Mouse (Mus musculus) forebrain, embryonic 13.5 days (tissue): ENCODE data around the gene Lpin2. TPM values are rescaled to one million over a fixed set of nuclear protein-coding genes. Genes with fewer than 3 reads are reported as not detected.
A peak's percentile ranks its signal among the peaks of the same experiment; 100 is the strongest.

Source experiments
- ATAC-seq: fragments of 200-750 bp; cut with Nextera tagmentation; 2 replicates; pipeline ENCODE4 v1.8.0; 2017
- H3K27ac ChIP-seq: fragments of 300-500 bp; sonication (generic); 2 replicates; pipeline ENCODE4 v1.5.1; 2015; ENCODE audit warnings: inconsistent platforms, mild to moderate bottlenecking, moderate library complexity
- H3K27me3 ChIP-seq: fragments of 300-500 bp; sonication (generic); 2 replicates; pipeline ENCODE4 v1.6.1; 2015; ENCODE audit warnings: mild to moderate bottlenecking, inconsistent platforms
- H3K36me3 ChIP-seq: fragments of 300-500 bp; sonication (generic); 2 replicates; pipeline ENCODE4 v1.6.1; 2015; ENCODE audit warnings: mild to moderate bottlenecking, inconsistent platforms; ENCODE audit not compliant: poor library complexity, severe bottlenecking
- H3K4me1 ChIP-seq: fragments of 300-500 bp; sonication (generic); 2 replicates; pipeline ENCODE4 v1.6.1; 2015; ENCODE audit warnings: inconsistent platforms
- H3K4me2 ChIP-seq: fragments of 300-500 bp; sonication (generic); 2 replicates; pipeline ENCODE4 v1.6.1; 2015; ENCODE audit warnings: inconsistent platforms, mild to moderate bottlenecking, moderate library complexity
- H3K4me3 ChIP-seq: fragments of 300-500 bp; sonication (generic); 2 replicates; pipeline ENCODE4 v1.5.1; 2015; ENCODE audit warnings: mild to moderate bottlenecking, inconsistent platforms
- H3K9ac ChIP-seq: fragments of 300-500 bp; sonication (generic); 2 replicates; pipeline ENCODE4 v1.6.1; 2015; ENCODE audit warnings: mild to moderate bottlenecking, inconsistent platforms
- H3K9me3 ChIP-seq: fragments of 300-500 bp; sonication (generic); replicated peaks from 2 replicates; pipeline ENCODE4 v1.6.1; 2016; ENCODE audit warnings: inconsistent platforms
- WGBS: fragments of 180-500 bp; shearing (Covaris S2); methylation state at CpG from one replicate; pipeline ENCODE4 v1.1.7; 2015; 5-methylcytosine and 5-hydroxymethylcytosine counted together
- polyA plus RNA-seq: library from polyadenylated mRNA; unstranded; fragments of >200 nt; fragmentation: Nextera tagmentation; extraction: Ambion mirVana; gene quantifications from 2 replicates; pipeline ENCODE4 v1.2.1, GENCODE M21; 2015

The Lpin2 gene
- polyA plus RNA-seq, 1 experiment from 2014 or later, result 34.1 TPM

DNA sequence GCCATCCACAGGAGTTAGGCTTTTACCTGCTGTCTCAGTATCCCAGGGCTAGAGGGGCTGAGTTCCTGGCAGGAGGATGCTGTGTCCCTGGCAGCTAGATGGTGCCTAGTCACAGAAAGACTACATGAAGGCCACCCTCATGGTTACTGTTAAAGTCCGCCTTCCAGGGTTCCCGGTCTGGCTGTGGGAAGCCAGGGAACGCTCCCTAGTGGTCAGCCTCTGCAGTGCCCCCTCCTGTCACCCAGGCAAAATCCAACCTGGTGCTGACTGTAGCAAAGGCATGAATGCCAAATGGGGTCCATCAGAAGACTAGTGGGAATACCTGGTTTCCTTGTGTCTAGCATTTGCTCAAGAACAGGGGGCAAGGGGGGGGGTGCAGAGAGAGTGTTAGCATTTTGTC lies 78.3 kb downstream of the Lpin2 start:
- H3K27ac ChIP-seq, result no peak overlapping the region
- H3K36me3 ChIP-seq, result no peaks in the 10 kb centered on the region
- H3K27me3 ChIP-seq, result no peaks in the 10 kb centered on the region
- ATAC-seq, result no peak
- no peak overlapping the region for H3K4me2 ChIP-seq
- 34% methylated on average over 3 of the region's 3 CpGs for WGBS
- no peak overlapping the region for H3K9ac ChIP-seq
- 0 out of 2 replicates have a peak, but pooled peaks cover 1% of the 10 kb centered on the region for H3K4me1 ChIP-seq
- no peak overlapping the region for H3K4me3 ChIP-seq
- H3K9me3 ChIP-seq, result no peaks in the 10 kb centered on the region

DNA sequence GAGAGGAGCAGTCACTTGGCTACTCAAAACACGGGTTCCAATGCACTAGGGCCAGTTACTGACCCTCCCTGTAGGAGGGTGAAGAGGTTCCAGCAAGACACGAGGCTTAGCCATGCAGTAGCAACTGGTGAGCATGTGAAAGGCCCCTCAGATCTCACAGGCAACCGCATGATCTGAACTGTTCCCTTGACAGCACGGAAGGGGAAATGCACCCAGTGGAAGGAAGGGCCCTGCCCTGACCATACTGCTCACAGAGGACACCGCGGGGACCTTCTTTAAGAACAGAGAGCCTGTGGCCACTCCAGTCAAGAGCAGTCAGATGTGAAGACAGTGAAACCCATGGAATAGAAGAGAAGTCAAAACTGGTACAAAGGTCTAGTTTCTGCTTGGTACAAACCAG lies 80.8 kb downstream of the Lpin2 start:
- no peaks in the 10 kb centered on the region for H3K27me3 ChIP-seq
- no peak overlapping the region for H3K4me3 ChIP-seq
- H3K9me3 ChIP-seq, result no peaks in the 10 kb centered on the region
- 82% methylated on average over 6 of the region's 6 CpGs for WGBS
- 0 out of 2 replicates have a peak, but pooled peaks cover 3% of the 10 kb centered on the region for H3K4me1 ChIP-seq
- H3K4me2 ChIP-seq, result no peak overlapping the region
- no peaks in the 10 kb centered on the region for H3K36me3 ChIP-seq
- H3K27ac ChIP-seq, result no peak overlapping the region
- ATAC-seq, result no peak
- H3K9ac ChIP-seq, result no peak overlapping the region

DNA sequence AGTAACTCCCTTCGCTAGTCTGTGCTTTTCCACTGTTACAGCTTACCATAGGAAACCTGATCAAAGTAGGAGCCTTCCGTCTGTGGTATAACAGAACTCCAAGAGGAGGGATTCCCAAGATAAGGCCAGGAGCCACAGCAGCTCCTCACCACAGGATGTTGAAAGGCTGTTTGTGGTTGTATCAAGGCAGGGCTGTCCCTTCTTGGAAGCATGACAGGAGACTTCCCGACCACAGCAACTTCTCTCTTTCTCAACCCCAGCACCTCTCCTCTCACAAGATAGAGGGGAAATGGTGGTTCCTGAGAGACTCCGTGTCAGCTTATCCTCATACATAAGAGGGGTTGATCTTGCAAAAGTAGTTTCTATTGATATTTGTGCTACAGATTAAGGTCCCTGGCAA lies 82.4 kb downstream of the Lpin2 start:
- WGBS, result 87% methylated on average over 4 of the region's 4 CpGs
- no peak overlapping the region for H3K4me2 ChIP-seq
- no peak for ATAC-seq

DNA sequence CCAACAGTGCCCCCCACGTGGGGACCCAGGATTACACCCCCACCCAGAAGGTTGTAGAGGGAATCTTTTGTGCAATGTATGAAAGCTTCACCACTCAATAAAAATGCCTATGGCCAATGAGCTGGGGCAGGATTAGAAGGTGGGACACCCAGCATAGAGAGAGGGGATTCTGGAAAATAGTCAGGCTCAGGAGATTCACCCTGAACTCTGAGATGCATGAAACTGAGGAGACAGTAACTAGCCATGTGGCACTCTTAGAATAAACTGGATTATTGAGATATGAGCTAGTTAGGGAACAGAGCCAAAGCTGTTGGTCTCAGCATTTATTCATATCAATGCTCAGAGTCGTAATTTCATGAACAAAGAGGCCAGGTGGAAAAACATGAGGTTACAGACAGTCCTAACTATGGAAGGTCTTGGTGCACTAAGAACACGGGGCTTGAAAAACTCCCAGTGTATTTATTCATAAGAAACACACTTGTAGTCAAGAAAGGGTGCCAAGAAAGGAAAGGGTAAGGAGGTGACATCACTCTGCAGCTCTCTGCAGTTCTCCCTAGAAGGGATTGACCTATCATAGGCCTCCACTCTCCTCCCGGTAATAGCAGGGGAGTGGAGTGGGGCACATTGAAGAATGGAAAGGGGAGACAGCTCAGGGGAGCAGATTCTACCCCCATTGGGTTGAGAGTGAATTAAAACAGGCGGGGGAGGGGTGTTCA lies 83.1 kb downstream of the Lpin2 start:
- WGBS, result 60% methylated on average over 5 of the region's 5 CpGs
- Histone ChIP-seq H3K4me2 (no peak overlapping the region), H3K27ac (no peak overlapping the region), H3K9me3 (no peaks in the 10 kb centered on the region), H3K4me1 (0 out of 2 replicates have a peak, but pooled peaks cover 3% of the 10 kb centered on the region), H3K36me3 (no peaks in the 10 kb centered on the region), H3K4me3 (no peak overlapping the region), H3K27me3 (no peaks in the 10 kb centered on the region), H3K9ac (no peak overlapping the region)
- 0 out of 2 replicates have a peak, but pooled peaks have one; percentile 41 for ATAC-seq

More for the DNA sequence above, 82.4 kb downstream of the Lpin2 start:
- Histone ChIP-seq H3K9ac (no peak overlapping the region), H3K27ac (no peak overlapping the region), H3K4me3 (no peak overlapping the region), H3K9me3 (no peaks in the 10 kb centered on the region), H3K36me3 (no peaks in the 10 kb centered on the region), H3K4me1 (0 out of 2 replicates have a peak, but pooled peaks cover 3% of the 10 kb centered on the region), H3K27me3 (no peaks in the 10 kb centered on the region)

DNA sequence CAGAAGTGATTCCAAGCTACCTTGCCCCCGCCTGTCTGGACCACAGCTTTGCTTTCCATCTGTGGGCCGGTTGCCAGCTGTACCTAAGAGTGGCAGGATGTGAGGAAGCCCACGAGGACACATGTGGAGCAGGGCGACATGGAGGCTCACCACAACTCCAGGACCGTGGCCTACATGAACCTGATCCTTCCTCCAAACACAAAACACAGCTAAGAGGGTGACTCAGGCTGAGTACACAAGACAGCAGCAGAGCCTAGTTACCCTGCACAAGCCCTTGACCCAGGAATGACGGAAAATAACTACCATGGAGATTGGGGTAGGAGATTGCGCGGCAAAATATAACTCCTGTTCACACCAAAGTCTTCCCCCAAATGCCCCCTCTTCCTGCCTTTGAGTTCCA lies 85.0 kb downstream of the Lpin2 start:
- no peak overlapping the region for H3K4me3 ChIP-seq
- 0 out of 2 replicates have a peak, but pooled peaks cover 3% of the 10 kb centered on the region for H3K4me1 ChIP-seq
- no peak overlapping the region for H3K4me2 ChIP-seq
- WGBS, result 94% methylated on average over 8 of the region's 8 CpGs
- H3K27ac ChIP-seq, result no peak overlapping the region
- H3K36me3 ChIP-seq, result no peaks in the 10 kb centered on the region
- no peak for ATAC-seq
- H3K9ac ChIP-seq, result no peak overlapping the region
- H3K27me3 ChIP-seq, result no peaks in the 10 kb centered on the region
- H3K9me3 ChIP-seq, result no peaks in the 10 kb centered on the region

DNA sequence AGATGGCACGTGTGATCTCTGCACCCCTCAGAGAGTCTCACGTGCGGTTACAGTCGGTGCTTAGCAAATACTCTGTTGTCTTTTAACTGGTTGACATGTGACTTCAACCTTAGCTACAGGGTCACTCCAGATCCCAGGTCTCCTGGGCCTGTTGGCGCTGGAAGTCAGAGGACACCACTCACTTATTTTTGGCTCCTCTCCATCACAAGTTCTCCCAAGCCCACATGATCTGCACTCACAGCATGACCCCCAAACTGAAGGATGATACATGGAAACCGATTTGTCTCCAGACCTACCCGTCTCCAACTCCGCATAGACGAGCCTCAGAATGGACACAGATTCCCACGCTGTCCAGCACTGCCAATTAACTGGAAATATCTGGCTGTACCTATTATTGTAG lies 85.8 kb downstream of the Lpin2 start:
- ATAC-seq, result no peak
- H3K9me3 ChIP-seq, result no peaks in the 10 kb centered on the region
- no peak overlapping the region for H3K4me3 ChIP-seq
- H3K9ac ChIP-seq, result no peak overlapping the region
- 86% methylated on average over 10 of the region's 10 CpGs for WGBS
- H3K27me3 ChIP-seq, result no peaks in the 10 kb centered on the region
- H3K4me2 ChIP-seq, result no peak overlapping the region
- H3K4me1 ChIP-seq, result 0 out of 2 replicates have a peak, but pooled peaks cover 3% of the 10 kb centered on the region
- no peak overlapping the region for H3K27ac ChIP-seq
- H3K36me3 ChIP-seq, result no peaks in the 10 kb centered on the region

DNA sequence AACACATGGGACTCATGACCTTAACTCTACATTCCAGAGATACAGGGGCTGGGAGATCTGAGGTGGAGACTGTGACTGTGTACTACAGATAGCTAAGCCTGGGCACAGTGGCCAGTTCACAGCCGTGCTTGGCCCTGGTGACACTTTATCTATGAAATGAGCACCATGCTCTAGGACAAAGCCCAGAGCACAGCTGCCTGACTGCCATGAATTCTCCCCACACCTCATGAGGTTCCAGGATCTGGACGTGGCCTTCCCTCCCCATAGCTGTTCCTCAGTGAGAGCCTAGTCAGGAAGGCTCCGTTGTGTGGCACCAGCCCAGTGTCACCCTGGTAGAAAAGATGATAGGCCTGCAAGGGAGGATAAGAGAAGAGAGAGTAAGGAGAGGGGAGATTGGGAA lies 86.2 kb downstream of the Lpin2 start:
- H3K9me3 ChIP-seq, result no peaks in the 10 kb centered on the region
- 92% methylated on average over 3 of the region's 3 CpGs for WGBS
- no peak for ATAC-seq
- no peaks in the 10 kb centered on the region for H3K36me3 ChIP-seq
- no peak overlapping the region for H3K4me3 ChIP-seq
- H3K4me2 ChIP-seq, result no peak overlapping the region
- H3K9ac ChIP-seq, result no peak overlapping the region
- no peak overlapping the region for H3K27ac ChIP-seq
- H3K27me3 ChIP-seq, result no peaks in the 10 kb centered on the region
- H3K4me1 ChIP-seq, result 0 out of 2 replicates have a peak, but pooled peaks cover 3% of the 10 kb centered on the region

DNA sequence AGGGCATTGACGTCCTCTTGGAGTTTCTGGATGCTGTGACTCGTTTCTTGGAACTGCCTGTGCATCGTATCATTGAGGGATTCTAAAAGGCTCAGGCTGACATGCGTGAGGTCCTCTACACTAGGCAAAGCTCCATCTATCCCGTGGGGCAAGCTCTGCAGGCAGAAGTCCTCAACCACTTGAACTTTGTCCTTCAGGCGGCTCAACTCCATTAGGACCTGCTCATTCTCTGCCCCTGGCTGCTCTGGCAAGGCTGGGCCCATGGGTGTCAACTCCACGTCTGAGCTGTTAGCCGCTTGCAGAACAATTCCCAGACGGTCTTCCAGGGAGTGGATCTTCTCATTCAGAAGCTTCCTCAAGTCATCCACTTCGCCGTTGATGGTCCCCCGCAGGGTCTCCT lies 91.5 kb downstream of the Lpin2 start:
- WGBS, result 95% methylated on average over 12 of the region's 12 CpGs
- no peak for ATAC-seq

DNA sequence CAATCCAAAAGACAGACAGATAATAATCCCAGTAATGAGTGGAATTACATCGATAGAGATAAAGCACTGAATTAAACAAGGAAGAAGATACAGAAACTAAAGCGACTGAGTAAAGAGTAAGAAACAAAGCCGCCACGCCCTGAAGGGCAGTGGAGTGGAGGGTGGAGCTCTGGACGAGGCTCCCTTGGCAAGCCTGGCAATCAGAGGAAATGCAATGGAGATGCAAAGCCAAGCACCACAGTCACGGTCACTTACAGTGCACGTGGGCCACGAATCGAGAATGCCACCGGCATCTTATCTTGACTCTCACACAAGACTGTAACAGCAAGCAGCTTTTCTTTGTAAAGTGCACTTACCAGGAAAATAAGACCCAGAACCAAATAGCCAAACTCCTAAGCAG lies 94.4 kb downstream of the Lpin2 start:
- H3K27ac ChIP-seq, result no peak overlapping the region
- H3K4me1 ChIP-seq, result no peaks in the 10 kb centered on the region
- no peak for ATAC-seq
- no peaks in the 10 kb centered on the region for H3K9me3 ChIP-seq
- no peak overlapping the region for H3K4me3 ChIP-seq
- no peaks in the 10 kb centered on the region for H3K36me3 ChIP-seq
- H3K4me2 ChIP-seq, result no peak overlapping the region
- no peak overlapping the region for H3K9ac ChIP-seq
- no peaks in the 10 kb centered on the region for H3K27me3 ChIP-seq
- WGBS, result 88% methylated on average over 10 of the region's 10 CpGs

More for the DNA sequence above, 91.5 kb downstream of the Lpin2 start:
- Histone ChIP-seq H3K27me3 (no peaks in the 10 kb centered on the region), H3K36me3 (no peaks in the 10 kb centered on the region), H3K4me1 (no peaks in the 10 kb centered on the region), H3K27ac (no peak overlapping the region), H3K9ac (no peak overlapping the region), H3K4me2 (no peak overlapping the region), H3K4me3 (no peak overlapping the region), H3K9me3 (no peaks in the 10 kb centered on the region)

DNA sequence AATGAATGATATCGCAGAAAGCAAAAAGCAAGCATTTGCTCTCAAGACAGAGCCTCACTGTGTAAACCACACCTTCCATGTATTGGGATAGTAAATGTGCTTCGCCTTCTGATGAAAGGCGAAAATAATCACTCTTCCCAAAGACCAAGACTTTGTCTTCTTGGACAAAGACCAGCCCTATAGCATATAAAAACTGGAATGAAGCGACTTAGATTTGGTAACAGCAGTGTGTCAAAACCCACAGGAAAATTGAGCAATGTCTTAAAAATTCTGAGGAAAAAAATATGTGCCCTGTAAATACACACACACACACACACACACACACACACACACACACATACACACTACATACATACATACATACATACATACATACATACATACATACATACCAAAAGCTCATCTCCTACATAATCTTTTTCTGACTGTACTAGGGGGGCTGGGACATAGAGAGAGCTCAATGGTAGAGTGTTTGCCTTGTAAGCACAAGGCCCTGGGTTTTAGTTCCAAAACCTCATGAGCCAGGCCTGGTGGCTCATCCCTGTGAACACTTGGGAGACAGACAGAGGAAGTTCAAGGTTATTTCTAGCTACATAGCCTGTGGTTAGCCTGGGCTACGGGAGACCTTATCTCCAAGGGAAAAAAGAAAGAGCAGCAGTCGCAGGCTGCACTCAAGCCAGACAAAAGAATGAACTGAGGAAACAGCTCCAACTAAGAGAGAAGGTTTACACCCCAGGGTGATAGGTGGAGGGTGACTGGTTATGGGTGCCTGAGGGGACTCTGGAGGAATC lies 95.5 kb downstream of the Lpin2 start:
- Histone ChIP-seq H3K27ac (no peak overlapping the region), H3K9me3 (no peaks in the 10 kb centered on the region), H3K9ac (no peak overlapping the region), H3K27me3 (no peaks in the 10 kb centered on the region), H3K4me3 (no peak overlapping the region), H3K4me2 (no peak overlapping the region), H3K4me1 (no peaks in the 10 kb centered on the region), H3K36me3 (no peaks in the 10 kb centered on the region)
- no peak for ATAC-seq
- 92% methylated on average over 6 of the region's 6 CpGs for WGBS

DNA sequence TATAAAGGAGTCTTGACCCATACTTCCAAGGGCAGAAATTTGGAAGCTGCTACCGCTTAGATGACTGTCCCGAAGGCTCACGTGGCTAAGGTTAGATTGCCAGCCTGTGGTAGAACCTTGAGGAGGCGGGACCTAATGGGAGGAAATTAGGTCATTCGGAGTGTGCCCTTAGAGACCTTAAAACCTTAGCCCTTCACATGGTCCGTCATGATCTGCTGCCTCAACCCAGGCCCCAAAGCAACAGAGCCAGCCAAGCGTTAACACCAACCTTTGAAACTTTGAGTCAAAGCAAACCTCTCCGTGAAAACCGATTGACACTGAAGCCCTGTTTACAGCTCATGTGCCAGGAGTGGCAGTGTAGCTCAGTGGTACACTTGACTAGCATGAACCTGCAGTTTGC lies 100.4 kb downstream of the Lpin2 start:
- no peak overlapping the region for H3K4me3 ChIP-seq
- H3K4me2 ChIP-seq, result no peak overlapping the region
- H3K9me3 ChIP-seq, result no peaks in the 10 kb centered on the region

DNA sequence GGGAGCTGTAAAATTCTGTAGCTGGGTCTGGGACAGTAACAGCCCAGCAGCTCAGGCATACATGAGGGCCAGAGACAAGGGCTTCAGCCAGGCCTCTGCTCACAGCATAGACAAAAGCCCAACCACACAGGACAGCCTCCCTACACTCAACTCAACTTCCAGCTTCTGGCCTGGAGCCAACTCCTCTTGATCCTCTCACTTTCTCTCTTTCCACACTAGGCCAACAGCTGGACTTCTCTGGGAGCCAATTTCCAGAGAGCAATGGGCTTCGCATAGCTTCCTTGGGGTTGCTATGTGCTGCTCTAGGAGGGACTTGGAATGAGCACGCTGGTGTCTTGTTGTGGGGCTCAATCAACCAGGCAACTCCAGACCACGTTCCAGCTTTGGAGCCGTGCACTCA lies 100.9 kb downstream of the Lpin2 start:
- ATAC-seq, result no peak
- H3K36me3 ChIP-seq, result no peaks in the 10 kb centered on the region
- no peak overlapping the region for H3K9ac ChIP-seq
- H3K4me1 ChIP-seq, result no peaks in the 10 kb centered on the region
- no peak overlapping the region for H3K4me2 ChIP-seq
- no peak overlapping the region for H3K27ac ChIP-seq
- 90% methylated on average over 4 of the region's 4 CpGs for WGBS
- no peaks in the 10 kb centered on the region for H3K9me3 ChIP-seq
- H3K4me3 ChIP-seq, result no peak overlapping the region
- no peaks in the 10 kb centered on the region for H3K27me3 ChIP-seq

More for the DNA sequence above, 100.4 kb downstream of the Lpin2 start:
- WGBS, result 90% methylated on average over 9 of the region's 9 CpGs
- Histone ChIP-seq H3K9ac (no peak overlapping the region), H3K36me3 (no peaks in the 10 kb centered on the region), H3K27ac (no peak overlapping the region), H3K27me3 (no peaks in the 10 kb centered on the region), H3K4me1 (no peaks in the 10 kb centered on the region)
- no peak for ATAC-seq
